Mouse (Mus musculus) v-Abl transformed pro-B cells (cell line): Measurements from ENCODE around the gene Tac2.

ENCODE experiments used
- in situ Hi-C, 2 experiments: fragments of 400-800 bp; cut with MboI; formaldehyde crosslinking; loops; one replicate each; pipeline ENCODE4 v1.15.1; 2025; ENCODE audit not compliant: unreplicated experiment in 2 of 2

Gene Tac2

GRCm38 (mm10) chr10:127712736-127713135 is 11.5 kb upstream of the Tac2 start:
- in situ Hi-C loops: no loop called here

GRCm38 (mm10) chr10:127721671-127722418 is 2.4 kb upstream of the Tac2 start:
- in situ Hi-C loops: no loop called here

- in situ Hi-C loops: loop anchor here in 1 of 2 experiments (25.0 kb wide), 1 partner anchor 212 kb away; no protein-coding TSS in a partner anchor
These were observed 858 bp downstream of the Tac2 start for GRCm38 (mm10) chr10:127725136-127725535.

- in situ Hi-C loops: loop anchor here in 1 of 2 experiments (25.0 kb wide), 1 partner anchor 209 kb away; no protein-coding TSS in a partner anchor
These were observed 4.2 kb downstream of the Tac2 start for GRCm38 (mm10) chr10:127728437-127728836.

- in situ Hi-C loops: loop anchor here in 1 of 2 experiments (25.0 kb wide), 1 partner anchor 207 kb away; no protein-coding TSS in a partner anchor
These were observed 6.1 kb downstream of the Tac2 start for GRCm38 (mm10) chr10:127730285-127730932.

GRCm38 (mm10) chr10:127730933-127731310 is 6.6 kb downstream of the Tac2 start:
- in situ Hi-C loops: loop anchor here in 1 of 2 experiments (25.0 kb wide), 1 partner anchor 206 kb away; no protein-coding TSS in a partner anchor

GRCm38 (mm10) chr10:127731397-127731796 is 7.1 kb downstream of the Tac2 start:
- in situ Hi-C loops: loop anchor here in 1 of 2 experiments (25.0 kb wide), 1 partner anchor 206 kb away; no protein-coding TSS in a partner anchor

- in situ Hi-C loops: loop anchor here in 1 of 2 experiments (25.0 kb wide), 1 partner anchor 203 kb away; no protein-coding TSS in a partner anchor
These were observed 10.2 kb downstream of the Tac2 start for GRCm38 (mm10) chr10:127734434-127734833.

- in situ Hi-C loops: loop anchor here (5.0 to 25.0 kb wide), 2 partner anchors 59 to 201 kb away; no protein-coding TSS in a partner anchor
These were observed 12.0 kb downstream of the Tac2 start for GRCm38 (mm10) chr10:127736266-127736665.

- in situ Hi-C loops: loop anchor here (5.0 to 25.0 kb wide), 2 partner anchors 60 to 200 kb away; no protein-coding TSS in a partner anchor
These were observed 12.6 kb downstream of the Tac2 start for GRCm38 (mm10) chr10:127736916-127737315.

- in situ Hi-C loops: loop anchor here (5.0 to 25.0 kb wide), 2 partner anchors 60 to 200 kb away; no protein-coding TSS in a partner anchor
These were observed 13.3 kb downstream of the Tac2 start for GRCm38 (mm10) chr10:127737552-127737951.

GRCm38 (mm10) chr10:127738151-127738882 is 14.0 kb downstream of the Tac2 start:
- in situ Hi-C loops: loop anchor here (5.0 to 25.0 kb wide), 2 partner anchors 61 to 199 kb away; no protein-coding TSS in a partner anchor

GRCm38 (mm10) chr10:127739083-127739660 is 14.9 kb downstream of the Tac2 start, which contains the start of gene Zbtb39:
Zbtb39 (plus strand) TSS chr10:127739538.
- in situ Hi-C loops: loop anchor here (5.0 to 25.0 kb wide), 2 partner anchors 62 to 198 kb away; no protein-coding TSS in a partner anchor

- in situ Hi-C loops: loop anchor here (5.0 to 25.0 kb wide), 3 partner anchors 62 to 198 kb away; partner anchors contain the start of gene Stat6 (in 2 of the 2)
These were observed 15.4 kb downstream of the Tac2 start for GRCm38 (mm10) chr10:127739661-127740161.

- in situ Hi-C loops: loop anchor here (5.0 to 25.0 kb wide), 2 partner anchors 102 to 193 kb away; partner anchors contain the start of gene Stat6 (in 2 of the 2)
These were observed 20.4 kb downstream of the Tac2 start for GRCm38 (mm10) chr10:127744661-127745060.

- in situ Hi-C loops: loop anchor here in 1 of 2 experiments (25.0 kb wide), 1 partner anchor 191 kb away; no protein-coding TSS in a partner anchor
These were observed 21.6 kb downstream of the Tac2 start for GRCm38 (mm10) chr10:127745886-127746285.

- in situ Hi-C loops: loop anchor here in 1 of 2 experiments (25.0 kb wide), 1 partner anchor 190 kb away; no protein-coding TSS in a partner anchor
These were observed 23.0 kb downstream of the Tac2 start for GRCm38 (mm10) chr10:127747254-127747653.

GRCm38 (mm10) chr10:127748847-127749612 is 24.8 kb downstream of the Tac2 start:
- in situ Hi-C loops: loop anchor here in 1 of 2 experiments (25.0 kb wide), 1 partner anchor 188 kb away; no protein-coding TSS in a partner anchor
